Mouse (Mus musculus) hindbrain, embryonic 11.5 days (tissue): ENCODE results near the gene Arl9. TPM values are rescaled to one million over a fixed set of nuclear protein-coding genes. Genes with fewer than 3 reads are reported as not detected.
"Not testable (repeated sequence)": the region's sequence is repeated elsewhere in the genome, so short reads cannot be mapped to it uniquely, and the experiment has no call there.

Experiments used
- ATAC-seq: fragments of 200-750 bp; cut with Nextera tagmentation; 2 replicates; pipeline ENCODE4 v1.8.0; 2017; ENCODE audit warnings: mild to moderate bottlenecking, moderate TSS enrichment, moderate library complexity; ENCODE audit not compliant: low FRiP score
- DNase-seq: peaks from one replicate; pipeline ENCODE4 v3.0.0-alpha.2; 2015; ENCODE audit warnings: low spot score
- H3K27ac ChIP-seq: fragments of 300-500 bp; sonication (generic); 2 replicates; pipeline ENCODE4 v1.5.1; 2014; ENCODE audit warnings: mild to moderate bottlenecking, low read depth, low read length
- H3K27me3 ChIP-seq: fragments of 300-500 bp; sonication (generic); 2 replicates; pipeline ENCODE4 v1.6.1; 2014; ENCODE audit warnings: mild to moderate bottlenecking, low read length, moderate library complexity, mixed read lengths; ENCODE audit not compliant: control insufficient read depth, insufficient read depth
- H3K36me3 ChIP-seq: fragments of 300-500 bp; sonication (generic); 2 replicates; pipeline ENCODE4 v1.6.1; 2014; ENCODE audit warnings: mild to moderate bottlenecking, low read length, moderate library complexity, mixed read lengths; ENCODE audit not compliant: control insufficient read depth, insufficient read depth
- H3K4me1 ChIP-seq: fragments of 300-500 bp; sonication (generic); replicated peaks from 2 replicates; pipeline ENCODE4 v1.6.1; 2014; ENCODE audit warnings: low read length, mixed read lengths; ENCODE audit not compliant: control insufficient read depth, insufficient read depth
- H3K4me2 ChIP-seq: fragments of 300-500 bp; sonication (generic); replicated peaks from 2 replicates; pipeline ENCODE4 v1.6.1; 2014; ENCODE audit warnings: mild to moderate bottlenecking, low read depth, low read length
- H3K4me3 ChIP-seq: fragments of 300-500 bp; sonication (generic); 2 replicates; pipeline ENCODE4 v1.5.1; 2014; ENCODE audit warnings: low read depth, low read length
- H3K9ac ChIP-seq: fragments of 300-500 bp; sonication (generic); 2 replicates; pipeline ENCODE4 v1.6.1; 2014; ENCODE audit warnings: low read depth, low read length
- H3K9me3 ChIP-seq: fragments of 300-500 bp; sonication (generic); 2 replicates; pipeline ENCODE4 v1.6.1; 2016; ENCODE audit warnings: low read length; ENCODE audit not compliant: control insufficient read depth
- whole genome bisulfite sequencing: fragments of 180-500 bp; shearing (Covaris S2); extraction: QIAGEN DNeasy Blood & Tissue Kit; methylation state at CpG from one replicate; pipeline ENCODE4 v1.1.7; 2014; 5-methylcytosine and 5-hydroxymethylcytosine counted together
- polyA plus RNA-seq: library from polyadenylated mRNA; unstranded; fragments of >200 nt; fragmentation: Nextera tagmentation; extraction: Ambion mirVana; gene quantifications from 2 replicates; pipeline ENCODE4 v1.2.1, GENCODE M21; 2014

Arl9 gene
- polyA plus RNA-seq, 1 experiment from 2014 or later = 0.66 TPM

GRCm38 (mm10) chr5:76998416-76998815, 5.4 kb upstream of the Arl9 start:
- 67% methylated on average over 5 of the region's 5 CpGs for WGBS
- Histone ChIP-seq H3K9ac (no peak overlapping the region), H3K4me3 (no peak overlapping the region), H3K27me3 (no peaks in the 10 kb centered on the region), H3K4me2 (no peak overlapping the region), H3K27ac (no peak overlapping the region), H3K4me1 (no peaks in the 10 kb centered on the region), H3K36me3 (peaks cover 3% of the 10 kb centered on the region), H3K9me3 (no peaks in the 10 kb centered on the region)
- DNase-seq (peak; percentile 59), ATAC-seq (no peak)

- no peak overlapping the region for H3K4me2 ChIP-seq
- H3K9ac ChIP-seq = no peak overlapping the region
- DNase-seq (no peak), ATAC-seq (no peak)
- H3K4me1 ChIP-seq = no peaks in the 10 kb centered on the region
- H3K4me3 ChIP-seq = no peak overlapping the region
- no peak overlapping the region for H3K27ac ChIP-seq
- peaks cover 3% of the 10 kb centered on the region for H3K36me3 ChIP-seq
- H3K9me3 ChIP-seq = no peaks in the 10 kb centered on the region
- WGBS = 94% methylated on average over 17 of the region's 17 CpGs
- no peaks in the 10 kb centered on the region for H3K27me3 ChIP-seq
Measured at GRCm38 (mm10) chr5:77001192-77001591, 2.7 kb upstream of the Arl9 start.

- no peak overlapping the region for H3K27ac ChIP-seq
- H3K4me1 ChIP-seq = no peaks in the 10 kb centered on the region
- no peaks in the 10 kb centered on the region for H3K9me3 ChIP-seq
- H3K36me3 ChIP-seq = no peaks in the 10 kb centered on the region
- 95% methylated on average over 9 of the region's 9 CpGs for WGBS
- H3K27me3 ChIP-seq = no peaks in the 10 kb centered on the region
- H3K4me3 ChIP-seq = no peak overlapping the region
- no peak overlapping the region for H3K9ac ChIP-seq
- DNase-seq (no peak), ATAC-seq (no peak)
- H3K4me2 ChIP-seq = no peak overlapping the region
Measured at GRCm38 (mm10) chr5:77010352-77010751, 6.5 kb downstream of the Arl9 start.

- Histone ChIP-seq H3K4me2 (no peak overlapping the region), H3K27me3 (no peaks in the 10 kb centered on the region), H3K9me3 (no peaks in the 10 kb centered on the region), H3K27ac (no peak overlapping the region), H3K36me3 (no peaks in the 10 kb centered on the region), H3K4me3 (no peak overlapping the region), H3K9ac (no peak overlapping the region), H3K4me1 (no peaks in the 10 kb centered on the region)
- DNase-seq (no peak), ATAC-seq (no peak)
- WGBS = 72% methylated on average over 3 of the region's 3 CpGs
Measured at GRCm38 (mm10) chr5:77011082-77011481, 7.2 kb downstream of the Arl9 start.

GRCm38 (mm10) chr5:77013171-77013570, 9.3 kb downstream of the Arl9 start:
- DNase-seq (no peak), ATAC-seq (no peak)
- Histone ChIP-seq H3K9me3 (no peaks in the 10 kb centered on the region), H3K4me3 (no peak overlapping the region), H3K27ac (no peak overlapping the region), H3K27me3 (no peaks in the 10 kb centered on the region), H3K36me3 (no peaks in the 10 kb centered on the region), H3K4me1 (0 out of 2 replicates have a peak, but pooled peaks cover 2% of the 10 kb centered on the region), H3K4me2 (no peak overlapping the region), H3K9ac (no peak overlapping the region)
- WGBS = 87% methylated on average over 3 of the region's 3 CpGs

GRCm38 (mm10) chr5:77015544-77016482, 12.0 kb downstream of the Arl9 start, which contains the start of gene Thegl:
TSS of gene Thegl (plus strand) at chr5:77016023.
- Histone ChIP-seq H3K9ac (peak within 1 kb of the TSS; percentile 37), H3K9me3 (no peaks in the 10 kb centered on the region), H3K27ac (no peak within 1 kb of the TSS), H3K36me3 (no peaks in the 10 kb centered on the region), H3K4me3 (peak within 1 kb of the TSS; percentile 41), H3K4me1 (0 out of 2 replicates have a peak, but pooled peaks cover 2% of the 10 kb centered on the region), H3K27me3 (no peaks in the 10 kb centered on the region), H3K4me2 (peak within 1 kb of the TSS; percentile 56)
- 12% methylated on average over 57 of the region's 57 CpGs for WGBS
- DNase-seq = peak; percentile 89
- ATAC-seq = peak; percentile 97

- H3K4me3 ChIP-seq = no peak overlapping the region
- no peaks in the 10 kb centered on the region for H3K27me3 ChIP-seq
- 90% methylated on average over 3 of the region's 3 CpGs for WGBS
- H3K27ac ChIP-seq = no peak overlapping the region
- H3K36me3 ChIP-seq = no peaks in the 10 kb centered on the region
- H3K4me1 ChIP-seq = no peaks in the 10 kb centered on the region
- H3K9me3 ChIP-seq = no peaks in the 10 kb centered on the region
- no peak overlapping the region for H3K4me2 ChIP-seq
- H3K9ac ChIP-seq = no peak overlapping the region
- no peak for ATAC-seq
- DNase-seq = no peak
Measured at GRCm38 (mm10) chr5:77028034-77028433, 24.2 kb downstream of the Arl9 start.

GRCm38 (mm10) chr5:77029735-77030134, 25.9 kb downstream of the Arl9 start:
- ATAC-seq = no peak
- 87% methylated on average over 5 of the region's 5 CpGs for WGBS

GRCm38 (mm10) chr5:77035101-77035500, 31.2 kb downstream of the Arl9 start:
- not testable (repeated sequence) for H3K4me3 ChIP-seq, H3K36me3 ChIP-seq, ATAC-seq, H3K9ac ChIP-seq, H3K4me2 ChIP-seq, H3K27ac ChIP-seq, H3K4me1 ChIP-seq, H3K9me3 ChIP-seq, H3K27me3 ChIP-seq, DNase-seq

More at GRCm38 (mm10) chr5:77029735-77030134, 25.9 kb downstream of the Arl9 start:
- Histone ChIP-seq H3K27ac (no peak overlapping the region), H3K9ac (no peak overlapping the region), H3K4me2 (no peak overlapping the region), H3K4me3 (no peak overlapping the region), H3K9me3 (no peaks in the 10 kb centered on the region), H3K4me1 (no peaks in the 10 kb centered on the region), H3K36me3 (no peaks in the 10 kb centered on the region), H3K27me3 (no peaks in the 10 kb centered on the region)
- DNase-seq = peak; percentile 8
